Mouse (Mus musculus) limb, embryonic 11.5 days (tissue): Measurements from ENCODE around the gene Tcl1b3. TPM values are rescaled to one million over a fixed set of nuclear protein-coding genes. Genes with fewer than 3 reads are reported as not detected.

Experiments
- polyA plus RNA-seq: library from polyadenylated mRNA; unstranded; fragments of >200 nt; fragmentation: Nextera tagmentation; extraction: Ambion mirVana; gene quantifications from 2 replicates; pipeline ENCODE4 v1.2.1, GENCODE M21; 2014

The Tcl1b3 gene
- polyA plus RNA-seq, 1 experiment from 2014 or later: not detected

Other genes with a start within 250 kb of the Tcl1b3 start
- 0.20 and 0.31 TPM in 2 replicates for gene Syne3, start 181.2 kb upstream of the Tcl1b3 start, polyA plus RNA-seq
- gene Glrx5, start 158.4 kb upstream of the Tcl1b3 start, polyA plus RNA-seq: 189 and 202 TPM in 2 replicates
- not detected in 2 replicates for gene Tcl1b2, start 45.0 kb upstream of the Tcl1b3 start, polyA plus RNA-seq
- gene Tcl1b1, start 31.4 kb upstream of the Tcl1b3 start, polyA plus RNA-seq: not detected in 2 replicates
- not detected in 2 replicates for gene Tcl1b5, start 14.7 kb upstream of the Tcl1b3 start, polyA plus RNA-seq
- gene Tcl1b4, start 10.9 kb downstream of the Tcl1b3 start, polyA plus RNA-seq: not detected in 2 replicates
- not detected in 2 replicates for gene Tcl1, start 31.8 kb downstream of the Tcl1b3 start, polyA plus RNA-seq
- gene Tunar, start 142.8 kb downstream of the Tcl1b3 start, polyA plus RNA-seq: 0.20 and 0.27 TPM in 2 replicates